Mouse (Mus musculus) hindbrain, embryonic 13.5 days (tissue): ENCODE results near the gene Arhgef33. TPM values are rescaled to one million over a fixed set of nuclear protein-coding genes. Genes with fewer than 3 reads are reported as not detected.
"Not testable (repeated sequence)": the region's sequence is repeated elsewhere in the genome, so short reads cannot be mapped to it uniquely, and the experiment has no call there.

Source experiments
- ATAC-seq: fragments of 200-750 bp; cut with Nextera tagmentation; 2 replicates; pipeline ENCODE4 v1.8.0; 2017; ENCODE audit warnings: moderate TSS enrichment; ENCODE audit not compliant: low FRiP score
- H3K27ac ChIP-seq: fragments of 300-500 bp; sonication (generic); 2 replicates; pipeline ENCODE4 v1.5.1; 2015; ENCODE audit warnings: inconsistent platforms, mild to moderate bottlenecking, moderate library complexity
- H3K27me3 ChIP-seq: fragments of 300-500 bp; sonication (generic); 2 replicates; pipeline ENCODE4 v1.6.1; 2015; ENCODE audit warnings: mild to moderate bottlenecking, inconsistent platforms
- H3K36me3 ChIP-seq: fragments of 300-500 bp; sonication (generic); 2 replicates; pipeline ENCODE4 v1.6.1; 2015; ENCODE audit warnings: mild to moderate bottlenecking, inconsistent platforms
- H3K4me1 ChIP-seq: fragments of 300-500 bp; sonication (generic); replicated peaks from 2 replicates; pipeline ENCODE4 v1.6.1; 2015; ENCODE audit warnings: inconsistent platforms
- H3K4me2 ChIP-seq: fragments of 300-500 bp; sonication (generic); 2 replicates; pipeline ENCODE4 v1.6.1; 2015; ENCODE audit warnings: inconsistent platforms, mild to moderate bottlenecking, moderate library complexity
- H3K4me3 ChIP-seq: fragments of 300-500 bp; sonication (generic); 2 replicates; pipeline ENCODE4 v1.5.1; 2015; ENCODE audit warnings: mild to moderate bottlenecking, inconsistent platforms
- H3K9ac ChIP-seq: fragments of 300-500 bp; sonication (generic); 2 replicates; pipeline ENCODE4 v1.6.1; 2015; ENCODE audit warnings: mild to moderate bottlenecking, inconsistent platforms
- H3K9me3 ChIP-seq: fragments of 300-500 bp; sonication (generic); 2 replicates; pipeline ENCODE4 v1.6.1; 2016; ENCODE audit warnings: inconsistent platforms
- WGBS: fragments of 180-500 bp; shearing (Covaris S2); methylation state at CpG from one replicate; pipeline ENCODE4 v1.1.7; 2015; 5-methylcytosine and 5-hydroxymethylcytosine counted together
- polyA plus RNA-seq: library from polyadenylated mRNA; unstranded; fragments of >200 nt; fragmentation: Nextera tagmentation; extraction: Ambion mirVana; gene quantifications from 2 replicates; pipeline ENCODE4 v1.2.1, GENCODE M21; 2015

Arhgef33 gene
- polyA plus RNA-seq, 1 experiment from 2014 or later: 1.2 TPM

GRCm38 (mm10) chr17:80360245-80360644, 53.0 kb downstream of the Arhgef33 start:
- 91% methylated on average over 8 of the region's 8 CpGs for whole genome bisulfite sequencing
- H3K4me2 ChIP-seq: no peak overlapping the region
- H3K27ac ChIP-seq: no peak overlapping the region
- H3K27me3 ChIP-seq: no peaks in the 10 kb centered on the region
- no peak for ATAC-seq
- no peaks in the 10 kb centered on the region for H3K4me1 ChIP-seq
- no peaks in the 10 kb centered on the region for H3K9me3 ChIP-seq
- H3K4me3 ChIP-seq: no peak overlapping the region
- no peak overlapping the region for H3K9ac ChIP-seq
- H3K36me3 ChIP-seq: no peaks in the 10 kb centered on the region

GRCm38 (mm10) chr17:80367276-80367675, 60.1 kb downstream of the Arhgef33 start:
- Histone ChIP-seq H3K27me3 (peaks cover 4% of the 10 kb centered on the region; the same call in 1 of the 2 replicates), H3K27ac (no peak overlapping the region), H3K4me2 (no peak overlapping the region), H3K4me3 (no peak overlapping the region), H3K9ac (no peak overlapping the region), H3K9me3 (no peaks in the 10 kb centered on the region), H3K36me3 (no peaks in the 10 kb centered on the region), H3K4me1 (no peaks in the 10 kb centered on the region)
- ATAC-seq: no peak
- WGBS: 94% methylated on average over 5 of the region's 5 CpGs

- no peaks in the 10 kb centered on the region for H3K9me3 ChIP-seq
- peaks cover 7% of the 10 kb centered on the region for H3K4me1 ChIP-seq
- no peak overlapping the region for H3K27ac ChIP-seq
- H3K27me3 ChIP-seq: peaks cover 4% of the 10 kb centered on the region; the same call in 1 of the 2 replicates
- H3K4me3 ChIP-seq: no peak overlapping the region
- ATAC-seq: no peak
- H3K36me3 ChIP-seq: no peaks in the 10 kb centered on the region
- 85% methylated on average over 9 of the region's 9 CpGs for WGBS
- H3K9ac ChIP-seq: no peak overlapping the region
- no peak overlapping the region for H3K4me2 ChIP-seq
Observed at GRCm38 (mm10) chr17:80368606-80369005, 61.4 kb downstream of the Arhgef33 start.

GRCm38 (mm10) chr17:80372989-80373725, 66.0 kb downstream of the Arhgef33 start, which contains the start of gene Gm10190:
TSS of gene Gm10190 (minus strand) at chr17:80373541.
- Histone ChIP-seq H3K9ac (peak within 1 kb of the TSS; percentile 82), H3K4me3 (peak within 1 kb of the TSS; percentile 52), H3K27ac (peak within 1 kb of the TSS; percentile 90), H3K4me1 (peaks cover 11% of the 10 kb centered on the region), H3K36me3 (no peaks in the 10 kb centered on the region), H3K27me3 (peaks cover 11% of the 10 kb centered on the region), H3K9me3 (no peaks in the 10 kb centered on the region), H3K4me2 (peak within 1 kb of the TSS; percentile 73)
- 5% methylated on average over 97 of the region's 102 CpGs for WGBS
- ATAC-seq: peak; percentile 98

GRCm38 (mm10) chr17:80373726-80374096, 66.5 kb downstream of the Arhgef33 start:
- peak overlapping the region; percentile 83 for H3K27ac ChIP-seq
- H3K4me2 ChIP-seq: peak overlapping the region; percentile 73
- no peaks in the 10 kb centered on the region for H3K36me3 ChIP-seq
- peak; percentile 85 for ATAC-seq
- WGBS: 19% methylated on average over 29 of the region's 29 CpGs
- H3K9me3 ChIP-seq: no peaks in the 10 kb centered on the region
- H3K4me3 ChIP-seq: peak overlapping the region; percentile 52
- peaks cover 11% of the 10 kb centered on the region for H3K4me1 ChIP-seq
- H3K9ac ChIP-seq: peak overlapping the region; percentile 82
- peaks cover 11% of the 10 kb centered on the region for H3K27me3 ChIP-seq

GRCm38 (mm10) chr17:80378386-80378785, 71.2 kb downstream of the Arhgef33 start:
- ATAC-seq, H3K9ac ChIP-seq, H3K36me3 ChIP-seq, H3K4me2 ChIP-seq, H3K27me3 ChIP-seq, H3K27ac ChIP-seq, H3K4me3 ChIP-seq, H3K4me1 ChIP-seq, H3K9me3 ChIP-seq: not testable (repeated sequence)

GRCm38 (mm10) chr17:80385671-80386070, 78.5 kb downstream of the Arhgef33 start:
- Histone ChIP-seq H3K9me3 (no peaks in the 10 kb centered on the region), H3K4me2 (no peak overlapping the region), H3K4me3 (no peak overlapping the region), H3K36me3 (no peaks in the 10 kb centered on the region), H3K27me3 (no peaks in the 10 kb centered on the region), H3K9ac (no peak overlapping the region), H3K4me1 (no peaks in the 10 kb centered on the region), H3K27ac (no peak overlapping the region)
- WGBS: 77% methylated on average over 1 of the region's 1 CpGs
- ATAC-seq: no peak

- H3K4me3 ChIP-seq: no peak overlapping the region
- H3K36me3 ChIP-seq: no peaks in the 10 kb centered on the region
- H3K4me2 ChIP-seq: no peak overlapping the region
- no peak for ATAC-seq
- WGBS: 73% methylated on average over 10 of the region's 10 CpGs
- no peaks in the 10 kb centered on the region for H3K27me3 ChIP-seq
- peaks cover 7% of the 10 kb centered on the region for H3K4me1 ChIP-seq
- H3K9ac ChIP-seq: no peak overlapping the region
- no peak overlapping the region for H3K27ac ChIP-seq
- no peaks in the 10 kb centered on the region for H3K9me3 ChIP-seq
Observed at GRCm38 (mm10) chr17:80390024-80390423, 82.8 kb downstream of the Arhgef33 start.

GRCm38 (mm10) chr17:80391423-80392403, 84.5 kb downstream of the Arhgef33 start:
- Histone ChIP-seq H3K4me2 (peak overlapping the region; percentile 67), H3K9me3 (no peaks in the 10 kb centered on the region), H3K4me3 (peak overlapping the region; percentile 50), H3K27me3 (no peaks in the 10 kb centered on the region), H3K36me3 (no peaks in the 10 kb centered on the region), H3K27ac (no peak overlapping the region), H3K9ac (peak overlapping the region; percentile 66), H3K4me1 (peaks cover 7% of the 10 kb centered on the region)
- 14% methylated on average over 17 of the region's 17 CpGs for WGBS
- ATAC-seq: peak; percentile 92

GRCm38 (mm10) chr17:80398243-80398642, 91.0 kb downstream of the Arhgef33 start:
- WGBS: 95% methylated on average over 7 of the region's 7 CpGs
- H3K9ac ChIP-seq: no peak overlapping the region
- no peak overlapping the region for H3K4me2 ChIP-seq
- H3K4me1 ChIP-seq: no peaks in the 10 kb centered on the region
- H3K36me3 ChIP-seq: peaks cover 32% of the 10 kb centered on the region
- H3K4me3 ChIP-seq: no peak overlapping the region
- H3K27ac ChIP-seq: no peak overlapping the region
- no peaks in the 10 kb centered on the region for H3K27me3 ChIP-seq
- ATAC-seq: no peak
- H3K9me3 ChIP-seq: no peaks in the 10 kb centered on the region

- no peak overlapping the region for H3K4me3 ChIP-seq
- H3K27ac ChIP-seq: no peak overlapping the region
- H3K4me1 ChIP-seq: no peaks in the 10 kb centered on the region
- no peaks in the 10 kb centered on the region for H3K27me3 ChIP-seq
- WGBS: 53% methylated on average over 1 of the region's 1 CpGs
- no peak for ATAC-seq
- no peak overlapping the region for H3K9ac ChIP-seq
- no peak overlapping the region for H3K4me2 ChIP-seq
- H3K9me3 ChIP-seq: no peaks in the 10 kb centered on the region
- H3K36me3 ChIP-seq: peaks cover 82% of the 10 kb centered on the region
Observed at GRCm38 (mm10) chr17:80411182-80411581, 104.0 kb downstream of the Arhgef33 start.

- H3K27ac ChIP-seq: no peak overlapping the region
- WGBS: 80% methylated on average over 10 of the region's 10 CpGs
- ATAC-seq: no peak
- no peaks in the 10 kb centered on the region for H3K4me1 ChIP-seq
- no peak overlapping the region for H3K4me3 ChIP-seq
- no peaks in the 10 kb centered on the region for H3K9me3 ChIP-seq
- H3K4me2 ChIP-seq: no peak overlapping the region
- H3K9ac ChIP-seq: no peak overlapping the region
- peaks cover 73% of the 10 kb centered on the region for H3K36me3 ChIP-seq
- no peaks in the 10 kb centered on the region for H3K27me3 ChIP-seq
Observed at GRCm38 (mm10) chr17:80418572-80419210, 111.5 kb downstream of the Arhgef33 start.
